Mouse (Mus musculus) bone marrow, adult 2 months (tissue): ENCODE data around the gene Nr4a2. TPM values are rescaled to one million over a fixed set of nuclear protein-coding genes. Genes with fewer than 3 reads are reported as not detected.

Experiments used
- H3K27ac ChIP-seq: fragments of 200-500 bp; 2 replicates; pipeline ENCODE4 v1.5.1; 2012; ENCODE audit warnings: low read depth, mild to moderate bottlenecking, control low read depth, inconsistent platforms, low read length; ENCODE audit not compliant: control insufficient read depth, poor library complexity, insufficient read depth
- H3K4me1 ChIP-seq: fragments of 200-500 bp; 2 replicates; pipeline ENCODE4 v1.6.1; 2011; ENCODE audit warnings: low read length; ENCODE audit not compliant: control insufficient read depth, insufficient read depth
- H3K4me3 ChIP-seq: fragments of 200-500 bp; replicated peaks from 2 replicates; pipeline ENCODE3; 2011; ENCODE audit warnings: mild to moderate bottlenecking, low read depth, low read length, control low read depth; ENCODE audit not compliant: control insufficient read depth
- CTCF ChIP-seq: fragments of 200-500 bp; IDR thresholded peaks from 2 replicates; pipeline ENCODE4 v1.5.1; 2011; ENCODE audit warnings: low read length, control low read depth; ENCODE audit not compliant: control insufficient read depth, insufficient read depth
- POLR2A ChIP-seq: fragments of 200-500 bp; IDR thresholded peaks from 2 replicates; pipeline ENCODE4 v1.6.1; 2011; ENCODE audit warnings: low read depth, mild to moderate bottlenecking, control low read depth, low read length, borderline replicate concordance; ENCODE audit not compliant: control insufficient read depth
- WGBS: fragments of 180-500 bp; shearing (Covaris S2); methylation state at CpG from one replicate; pipeline ENCODE4 v1.1.7; 2018; 5-methylcytosine and 5-hydroxymethylcytosine counted together
- polyA plus RNA-seq: library from polyadenylated mRNA; stranded (reverse); fragments of >200 nt; gene quantifications from 2 replicates; pipeline ENCODE4 v1.2.4, GENCODE M21; 2011; ENCODE audit warnings: low replicate concordance; ENCODE audit not compliant: missing spikeins, insufficient read depth, insufficient read length

The Nr4a2 gene
- 3.8 TPM in 1 of 2 replicates, not detected in the other for polyA plus RNA-seq

DNA sequence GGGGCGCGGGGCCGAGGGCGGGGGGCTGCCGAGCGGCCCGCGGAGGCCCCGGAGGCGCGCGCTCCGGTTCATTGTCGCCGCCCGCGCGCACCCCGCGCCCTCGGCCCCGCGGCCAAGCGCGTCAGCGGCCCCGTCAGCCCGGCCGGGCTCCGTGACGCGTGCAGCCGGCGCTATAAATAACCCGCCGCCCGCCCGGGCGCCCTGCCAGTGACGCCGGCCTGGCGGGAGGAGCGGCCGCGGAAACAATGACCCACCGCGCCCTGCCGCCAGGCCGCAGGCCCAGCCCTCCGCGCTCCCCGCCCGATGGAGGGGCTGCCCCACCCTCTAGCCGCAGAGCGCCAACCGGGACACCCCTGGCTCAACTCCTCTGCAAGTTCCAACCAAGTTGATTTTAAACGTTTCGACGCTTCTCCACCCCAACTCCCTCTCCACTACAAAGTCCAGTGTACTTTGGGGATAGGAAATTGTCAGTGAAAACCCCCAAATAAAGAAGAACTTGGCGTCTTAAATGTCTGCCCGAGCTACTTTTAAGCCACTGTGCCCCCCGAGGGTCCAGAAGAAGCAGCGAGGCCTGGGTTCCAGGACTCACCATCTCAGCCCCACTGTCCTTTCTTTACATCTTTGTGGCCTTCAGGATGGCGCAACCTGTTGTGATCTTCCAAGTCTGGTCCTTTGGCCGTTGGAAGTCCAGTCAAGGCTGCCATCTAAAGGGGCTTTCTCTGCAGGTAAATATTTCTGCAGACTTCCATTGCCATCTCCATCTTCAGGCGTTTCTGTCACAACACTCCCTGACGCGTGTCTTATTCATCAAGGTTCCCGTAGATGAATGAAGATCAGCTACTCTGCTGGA is at the start of gene Nr4a2:
Nr4a2 (minus strand) TSS at position 13 of the 850 bp plus-strand sequence.
- H3K4me3 ChIP-seq, result peak within 1 kb of the TSS; percentile 77
- no peaks in the 10 kb centered on the region for H3K4me1 ChIP-seq
- TF ChIP-seq CTCF (no peak), POLR2A (peak; percentile 40; the same call in 1 of the 2 replicates)
- peak within 1 kb of the TSS; percentile 74; the same call in 1 of the 2 replicates for H3K27ac ChIP-seq
- WGBS, result 10% methylated on average over 56 of the region's 69 CpGs

GRCm38 (mm10) chr2:57165416-57165815 is 41.6 kb upstream of the Nr4a2 start:
- no peaks in the 10 kb centered on the region for H3K4me1 ChIP-seq
- 67% methylated on average over 1 of the region's 1 CpGs for WGBS
- no peak overlapping the region for H3K4me3 ChIP-seq
- no peak overlapping the region for H3K27ac ChIP-seq
- TF ChIP-seq POLR2A (no peak), CTCF (no peak)

- H3K4me3 ChIP-seq, result no peak overlapping the region
- 84% methylated on average over 9 of the region's 9 CpGs for WGBS
- TF ChIP-seq CTCF, result no peak
- TF ChIP-seq POLR2A, result no peak
- H3K4me1 ChIP-seq, result no peaks in the 10 kb centered on the region
- H3K27ac ChIP-seq, result no peak overlapping the region
Measured at GRCm38 (mm10) chr2:57156814-57157213, 33.0 kb upstream of the Nr4a2 start.

GRCm38 (mm10) chr2:57149796-57150195 is 26.0 kb upstream of the Nr4a2 start:
- no peaks in the 10 kb centered on the region for H3K4me1 ChIP-seq
- 81% methylated on average over 4 of the region's 4 CpGs for WGBS
- no peak overlapping the region for H3K4me3 ChIP-seq
- H3K27ac ChIP-seq, result no peak overlapping the region
- TF ChIP-seq CTCF (no peak), POLR2A (no peak)

DNA sequence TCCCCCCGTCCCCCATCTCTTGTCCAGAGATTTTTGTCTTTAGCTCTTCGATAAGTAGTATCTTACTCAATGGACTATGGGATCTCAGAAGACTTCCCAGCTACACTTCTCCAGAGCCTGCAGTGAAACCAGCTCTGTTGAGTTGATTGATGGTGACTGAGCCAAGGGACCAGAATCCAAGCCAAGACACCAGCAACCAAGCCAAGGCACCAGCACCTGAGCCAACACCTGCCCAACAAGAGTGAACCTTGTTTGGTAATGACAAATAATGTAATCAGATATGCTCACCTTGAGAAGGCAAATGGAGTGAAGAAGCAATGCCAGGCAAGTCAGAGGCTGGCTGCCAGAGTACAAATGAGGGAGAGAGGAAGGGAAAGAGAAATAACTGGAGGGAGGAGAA is 24.4 kb upstream of the Nr4a2 start:
- Histone ChIP-seq H3K4me3 (no peak overlapping the region), H3K4me1 (no peaks in the 10 kb centered on the region), H3K27ac (no peak overlapping the region)
- WGBS, result 72% methylated on average over 2 of the region's 2 CpGs
- TF ChIP-seq POLR2A (no peak), CTCF (no peak)

GRCm38 (mm10) chr2:57145646-57146421 is 22.0 kb upstream of the Nr4a2 start:
- 85% methylated on average over 5 of the region's 5 CpGs for WGBS
- H3K4me1 ChIP-seq, result no peaks in the 10 kb centered on the region
- H3K27ac ChIP-seq, result no peak overlapping the region
- no peak overlapping the region for H3K4me3 ChIP-seq
- no peak for TF ChIP-seq CTCF
- no peak for TF ChIP-seq POLR2A

- no peak overlapping the region for H3K27ac ChIP-seq
- no peaks in the 10 kb centered on the region for H3K4me1 ChIP-seq
- 78% methylated on average over 6 of the region's 6 CpGs for WGBS
- TF ChIP-seq CTCF (no peak), POLR2A (no peak)
- no peak overlapping the region for H3K4me3 ChIP-seq
Measured at GRCm38 (mm10) chr2:57138594-57138993, 14.8 kb upstream of the Nr4a2 start.

- Histone ChIP-seq H3K4me3 (no peak overlapping the region), H3K4me1 (no peaks in the 10 kb centered on the region), H3K27ac (no peak overlapping the region)
- TF ChIP-seq CTCF (no peak), POLR2A (no peak)
- WGBS, result 65% methylated on average over 4 of the region's 4 CpGs
Measured at GRCm38 (mm10) chr2:57127461-57127860, 3.7 kb upstream of the Nr4a2 start.
